Mouse (Mus musculus): Measurements from ENCODE around the gene Rsu1. TPM values are rescaled to one million over a fixed set of nuclear protein-coding genes. Genes with fewer than 3 reads are reported as not detected.

The Rsu1 gene
- polyA plus RNA-seq, 1 experiment from 2014 or later, result 75.3 TPM

DNA sequence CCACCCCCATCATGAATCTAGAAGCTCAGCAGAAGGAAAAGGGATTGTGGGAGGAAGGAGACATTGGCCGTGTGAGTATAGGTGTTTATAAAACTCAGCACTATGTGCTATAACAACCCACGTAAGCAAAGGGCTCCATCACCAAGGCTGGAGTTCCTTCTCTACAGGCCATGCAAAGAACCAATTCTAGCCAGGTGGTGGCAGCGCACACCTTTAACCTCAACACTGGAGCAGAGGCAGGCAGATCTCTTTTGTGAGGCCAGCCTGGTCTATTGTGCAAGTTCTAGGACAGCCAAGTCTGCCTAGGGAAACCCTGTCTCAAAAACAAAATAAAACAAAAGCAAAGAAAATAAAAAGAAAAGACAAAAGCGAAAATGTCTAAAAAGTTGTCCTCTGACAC lies 231.4 kb downstream of the Rsu1 start:
- DNase-seq (ENCODE audit: low spot score), result no peak

GRCm38 (mm10) chr2:13038772-13039171 lies 232.4 kb downstream of the Rsu1 start:
- no peaks in the 10 kb centered on the region for H3K36me3 ChIP-seq (ENCODE audit: control insufficient read depth, insufficient read depth, low read length)
- no peaks in the 10 kb centered on the region for H3K9me3 ChIP-seq (ENCODE audit: control insufficient read depth, low read length)
- DNase-seq (ENCODE audit: low spot score) (no peak), ATAC-seq (ENCODE audit: insufficient read depth, low FRiP score, low TSS enrichment) (no peak)
- H3K9ac ChIP-seq (ENCODE audit: low read length), result no peak overlapping the region
- no peaks in the 10 kb centered on the region for H3K4me1 ChIP-seq (ENCODE audit: control insufficient read depth, insufficient read depth, low read length)
- 78% methylated on average over 3 of the region's 3 CpGs for WGBS
- no peak overlapping the region for H3K4me3 ChIP-seq (ENCODE audit: low read depth, low read length)
- H3K27ac ChIP-seq (ENCODE audit: low read depth, low read length), result no peak overlapping the region
- no peaks in the 10 kb centered on the region for H3K27me3 ChIP-seq (ENCODE audit: control insufficient read depth, insufficient read depth, low read length)
- no peak overlapping the region for H3K4me2 ChIP-seq (ENCODE audit: low read depth)

More for the DNA sequence above, 231.4 kb downstream of the Rsu1 start:
- no peak overlapping the region for H3K27ac ChIP-seq (ENCODE audit: low read depth, low read length)
- WGBS, result 96% methylated on average over 4 of the region's 4 CpGs
- H3K9ac ChIP-seq (ENCODE audit: low read length), result no peak overlapping the region
- no peak overlapping the region for H3K4me2 ChIP-seq (ENCODE audit: low read depth)
- no peaks in the 10 kb centered on the region for H3K27me3 ChIP-seq (ENCODE audit: control insufficient read depth, insufficient read depth, low read length)
- no peaks in the 10 kb centered on the region for H3K4me1 ChIP-seq (ENCODE audit: control insufficient read depth, insufficient read depth, low read length)
- no peaks in the 10 kb centered on the region for H3K36me3 ChIP-seq (ENCODE audit: control insufficient read depth, insufficient read depth, low read length)
- no peaks in the 10 kb centered on the region for H3K9me3 ChIP-seq (ENCODE audit: control insufficient read depth, low read length)
- H3K4me3 ChIP-seq (ENCODE audit: low read depth, low read length), result no peak overlapping the region
- ATAC-seq (ENCODE audit: insufficient read depth, low FRiP score, low TSS enrichment), result no peak

Other genes with a start within 250 kb of the Rsu1 start
- gene Cubn, start 220.4 kb upstream of the Rsu1 start, polyA plus RNA-seq (2014; fragmentation: Nextera tagmentation; extraction: Ambion mirVana), result 0.19 and 0.29 TPM in 2 replicates

Data from neural tube, embryonic 11.5 days (tissue).